ENCODE assay signal across 8 mouse cellular contexts in the genomic region with DNA sequence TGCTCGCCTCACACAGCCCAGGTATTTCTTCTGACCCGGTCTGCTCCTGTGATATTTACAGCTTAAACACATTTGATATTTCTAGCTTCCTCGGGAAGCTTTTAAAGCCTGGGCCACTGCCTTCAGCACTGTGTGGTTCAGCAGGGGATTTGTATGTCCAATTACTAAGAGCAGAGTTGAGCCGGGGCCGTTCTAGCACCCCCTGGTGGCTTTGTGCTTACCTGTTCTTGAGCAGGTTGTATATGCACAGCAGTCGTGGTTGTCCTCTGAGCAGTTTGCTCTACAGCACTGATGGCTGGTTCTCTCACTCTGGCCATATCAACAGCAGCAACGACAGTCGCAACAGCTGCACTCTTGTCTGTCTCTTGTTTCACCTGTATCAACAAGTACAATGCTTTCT. TPM values are rescaled to one million over a fixed set of nuclear protein-coding genes. Genes with fewer than 3 reads are reported as not detected.
DNase-seq lines count a peak whose midpoint lies in the region; ATAC-seq and TF ChIP-seq lines count a peak whose summit lies in the region.

No protein-coding gene starts in this region.

- peaks cover 23% of the 10 kb centered on the region for H3K4me1 ChIP-seq in heart, embryonic 15.5 days (replicated peaks)
- no peaks in the 10 kb centered on the region for H3K4me1 ChIP-seq in liver, postnatal 0 days (ENCODE audit: insufficient read depth)
- H3K4me1 ChIP-seq in neural tube, embryonic 15.5 days, result 0 out of 2 replicates have a peak, but pooled peaks cover 6% of the 10 kb centered on the region

- no peak overlapping the region for H3K9ac ChIP-seq in heart, embryonic 15.5 days
- no peak overlapping the region for H3K9ac ChIP-seq in liver, postnatal 0 days (replicated peaks)
- no peak overlapping the region for H3K9ac ChIP-seq in neural tube, embryonic 15.5 days (replicated peaks)

- WGBS in heart, embryonic 15.5 days, result 28% methylated on average over 8 of the region's 8 CpGs
- 24% methylated on average over 8 of the region's 8 CpGs for WGBS in liver, postnatal 0 days (ENCODE audit: insufficient replicate concordance)
- 31% methylated on average over 8 of the region's 8 CpGs for WGBS in neural tube, embryonic 15.5 days

- TF ChIP-seq EP300 in liver, postnatal 0 days (IDR thresholded peaks at IDR 0.05; ENCODE audit: low read depth), result no peak

- H3K36me3 ChIP-seq in heart, embryonic 15.5 days, result peaks cover 63% of the 10 kb centered on the region
- no peaks in the 10 kb centered on the region for H3K36me3 ChIP-seq in liver, postnatal 0 days (replicated peaks; ENCODE audit: insufficient read depth, low read length)
- H3K36me3 ChIP-seq in neural tube, embryonic 15.5 days, result no peaks in the 10 kb centered on the region

- ATAC-seq in common myeloid progenitor, adult 5-6 weeks (replicated peaks; ENCODE audit: low read depth, poor library complexity, severe bottlenecking), result peak; percentile 92
- peak; percentile 40; the same call in 1 of the 2 replicates for ATAC-seq in heart, embryonic 15.5 days (replicated peaks; ENCODE audit: insufficient number of reproducible peaks, insufficient read depth, low FRiP score, low read depth)
- no peak for ATAC-seq in liver, postnatal 0 days
- ATAC-seq in neural tube, embryonic 15.5 days (ENCODE audit: low FRiP score), result peak; percentile 80

- TF ChIP-seq CTCF in liver, postnatal 0 days (IDR thresholded peaks at IDR 0.05; ENCODE audit: low read depth), result peak; percentile 71

- no peaks in the 10 kb centered on the region for H3K9me3 ChIP-seq in heart, embryonic 15.5 days (replicated peaks)
- no peaks in the 10 kb centered on the region for H3K9me3 ChIP-seq in liver, postnatal 0 days (ENCODE audit: low read length)
- no peaks in the 10 kb centered on the region for H3K9me3 ChIP-seq in neural tube, embryonic 15.5 days (replicated peaks)

- H3K4me2 ChIP-seq in heart, embryonic 15.5 days, result no peak overlapping the region
- H3K4me2 ChIP-seq in liver, postnatal 0 days (ENCODE audit: low read depth, low read length), result no peak overlapping the region
- H3K4me2 ChIP-seq in neural tube, embryonic 15.5 days, result no peak overlapping the region

- H3K27ac ChIP-seq in heart, embryonic 15.5 days, result peak overlapping the region; percentile 78
- H3K27ac ChIP-seq in liver, postnatal 0 days (ENCODE audit: low read depth), result no peak overlapping the region
- no peak overlapping the region for H3K27ac ChIP-seq in neural tube, embryonic 15.5 days (replicated peaks)

- H3K27me3 ChIP-seq in heart, embryonic 15.5 days, result no peaks in the 10 kb centered on the region
- no peaks in the 10 kb centered on the region for H3K27me3 ChIP-seq in liver, postnatal 0 days (ENCODE audit: insufficient read depth, low read length)
- peaks cover 4% of the 10 kb centered on the region; the same call in 1 of the 2 replicates for H3K27me3 ChIP-seq in neural tube, embryonic 15.5 days (replicated peaks)

- H3K4me3 ChIP-seq in heart, embryonic 15.5 days, result no peak overlapping the region
- H3K4me3 ChIP-seq in liver, postnatal 0 days (ENCODE audit: low read depth, low read length), result no peak overlapping the region
- no peak overlapping the region for H3K4me3 ChIP-seq in neural tube, embryonic 15.5 days (replicated peaks)

- DNase-seq in 416B (ENCODE audit: low read depth) (peak; percentile 78), ZHBTc4 (ENCODE audit: low read depth, low spot score) (peak; percentile 90)
- peak; percentile 78 to 91 for DNase-seq in kidney, postnatal 36 days
- peak; percentile 70 for DNase-seq in liver, postnatal 0 days
- DNase-seq in thymus, postnatal 25 days, result peak; percentile 44

RNA-seq across cellular contexts. Expression of a gene that starts 13.4 kb away (rescaled TPM):
- under 0.01 TPM in 1 of 2 replicates, not detected in the other for total RNA-seq in common myeloid progenitor, adult 5-6 weeks (2017)
- 583 and 694 TPM in 2 replicates for polyA plus RNA-seq in heart, embryonic 15.5 days (2015; fragmentation: Nextera tagmentation; extraction: Ambion mirVana)
- polyA plus RNA-seq in liver, postnatal 0 days (2015; fragmentation: Nextera tagmentation; extraction: Ambion mirVana), result 0.32 and 4.6 TPM in 2 replicates
- 8.6 and 14.1 TPM in 2 replicates for polyA plus RNA-seq in neural tube, embryonic 15.5 days (2015; fragmentation: Nextera tagmentation; extraction: Ambion mirVana)

Comparison
In these comparisons a context has a peak if more than half of its experiments do, and no peak if none do; other contexts are left out.
1. RNA of a gene that starts 13.4 kb away (polyA plus RNA-seq): 583 to 694 TPM in heart, embryonic 15.5 days; 8.6 to 14.1 TPM in neural tube, embryonic 15.5 days and 0.32 to 4.6 TPM in liver, postnatal 0 days; every median in the first group is over 10 times any median in the second.
2. Peak in every context shown above with its lines, with median percentiles within 50 percentile points of each other: DNase-seq.